Mouse (Mus musculus): ENCODE measurements around the gene Zfp446. TPM values are rescaled to one million over a fixed set of nuclear protein-coding genes. Genes with fewer than 3 reads are reported as not detected.

Gene Zfp446
- total and polyA plus RNA-seq, 3 experiments, result 7.8 to 12.9 (median 12.8) TPM

GRCm38 (mm10) chr7:12943488-12943887, 34.2 kb upstream of the Zfp446 start:
- Histone ChIP-seq H3K9ac (ENCODE audit: insufficient read depth, low read depth) (no peak overlapping the region), H3K4me3 (replicated peaks in 1 of 3; ENCODE audit: low read depth in 2 of 3, low read length in 2 of 3, poor library complexity in 1 of 3) (no peak overlapping the region), H3K79me2 (replicated peaks; ENCODE audit: control insufficient read depth, extremely low read depth, insufficient read depth, poor library complexity, severe bottlenecking) (no peaks in the 10 kb centered on the region), H3K9me3 (replicated peaks; ENCODE audit: low read length) (no peaks in the 10 kb centered on the region), H3K4me2 (ENCODE audit: insufficient read depth, low read depth, poor library complexity, severe bottlenecking) (no peak overlapping the region), H3K27me3 (replicated peaks) (no peaks in the 10 kb centered on the region), H3K4me1 (ENCODE audit: control insufficient read depth in 1 of 2, insufficient read depth in 2 of 2) (peaks cover 3 to 28% of the 10 kb centered on the region in 2 experiments), H3K27ac (ENCODE audit: insufficient read depth, low read depth) (no peak overlapping the region), H3K36me3 (replicated peaks in 1 of 2; ENCODE audit: control insufficient read depth in 1 of 2, insufficient read depth in 1 of 2, low read length in 1 of 2) (no peaks in the 10 kb centered on the region)
- dilution Hi-C loops (cut with MboI; ENCODE audit: extremely low pct_ligation_motif_present, extremely low pct_unique_long_range_greater_than_20kb, low sequenced_read_pairs), result no loop called here
- TF ChIP-seq MXI1 (IDR thresholded peaks at IDR 0.05; ENCODE audit: low read depth, low read length) (no peak), CHD1 (IDR thresholded peaks at IDR 0.05; ENCODE audit: low read depth, low read length) (no peak), RAD21 (IDR thresholded peaks at IDR 0.05; ENCODE audit: low read depth, low read length) (peak; percentile 35), ZMIZ1 (IDR thresholded peaks at IDR 0.05; ENCODE audit: low read depth, low read length) (no peak), ETS1 (conservative IDR thresholded peaks at IDR 0.05; ENCODE audit: low read depth, low read length) (no peak), MAX (IDR thresholded peaks at IDR 0.05; ENCODE audit: low read length) (no peak), E2F4 (IDR thresholded peaks at IDR 0.05; ENCODE audit: insufficient replicate concordance, low read depth, low read length) (no peak), ZNF384 (IDR thresholded peaks at IDR 0.05; ENCODE audit: low read depth, low read length) (no peak), USF1 (IDR thresholded peaks at IDR 0.05; ENCODE audit: low read depth, low read length) (no peak), NRF1 (IDR thresholded peaks at IDR 0.05; ENCODE audit: low read depth, low read length) (no peak), CHD2 (IDR thresholded peaks at IDR 0.05; ENCODE audit: low read length) (no peak), POLR2AphosphoS2 (IDR thresholded peaks at IDR 0.05; ENCODE audit: low read depth, low read length) (no peak), ZC3H11A (IDR thresholded peaks at IDR 0.05; ENCODE audit: low read depth, low read length) (no peak), USF2 (conservative IDR thresholded peaks at IDR 0.05; ENCODE audit: low read depth, low read length) (no peak), POLR2A (IDR thresholded peaks at IDR 0.05; ENCODE audit: low read depth, low read length) (no peak), JUND (conservative IDR thresholded peaks at IDR 0.05; ENCODE audit: low read depth, low read length) (no peak), CTCF (conservative IDR thresholded peaks at IDR 0.05 in 1 of 2, IDR thresholded peaks at IDR 0.05 in 1 of 2; ENCODE audit: low read depth in 2 of 2, low read length in 2 of 2) (peak; percentile 57 to 67), ELF1 (IDR thresholded peaks at IDR 0.05; ENCODE audit: low read depth, low read length) (no peak), SMC3 (IDR thresholded peaks at IDR 0.05; ENCODE audit: low read depth, low read length) (peak; percentile 58), MYC (IDR thresholded peaks at IDR 0.05; ENCODE audit: low read depth, low read length) (no peak), GABPA (IDR thresholded peaks at IDR 0.05; ENCODE audit: insufficient replicate concordance, low read depth, low read length) (no peak), SIN3A (IDR thresholded peaks at IDR 0.05; ENCODE audit: low read length) (no peak), MAZ (IDR thresholded peaks at IDR 0.05; ENCODE audit: low read depth, low read length) (peak; percentile 71)
- in situ Hi-C loops (cut with MboI; ENCODE audit: low pct_ligation_motif_present, low pct_unique_long_range_greater_than_20kb, low sequenced_read_pairs), result no loop called here
- peak; percentile 64 for DNase-seq (ENCODE audit: extremely low read depth)

Data from CH12.LX (cell line).